Mouse (Mus musculus) CD4-positive, CD25-positive, alpha-beta regulatory T cell, adult 4 months (primary cell): ENCODE data around the gene Agtr1a. TPM values are rescaled to one million over a fixed set of nuclear protein-coding genes. Genes with fewer than 3 reads are reported as not detected.

Experiments used
- ATAC-seq: one replicate; pipeline ENCODE4 v1.8.0; 2017
- polyA plus RNA-seq, 2 experiments: library from polyadenylated mRNA; unstranded; fragments of 100-300 nt; shearing (Covaris generic); gene quantifications; one replicate each; pipeline ENCODE4 v1.2.1; 2017

The Agtr1a gene
- polyA plus RNA-seq, 2 experiments from 2014 or later, result not detected

- no peak for ATAC-seq
Observed at GRCm38 (mm10) chr13:30364097-30364625, 27.9 kb downstream of the Agtr1a start.

- ATAC-seq, result no peak
Observed at GRCm38 (mm10) chr13:30364780-30365179, 28.5 kb downstream of the Agtr1a start.

GRCm38 (mm10) chr13:30365378-30365777 is 29.1 kb downstream of the Agtr1a start:
- ATAC-seq, result no peak

DNA sequence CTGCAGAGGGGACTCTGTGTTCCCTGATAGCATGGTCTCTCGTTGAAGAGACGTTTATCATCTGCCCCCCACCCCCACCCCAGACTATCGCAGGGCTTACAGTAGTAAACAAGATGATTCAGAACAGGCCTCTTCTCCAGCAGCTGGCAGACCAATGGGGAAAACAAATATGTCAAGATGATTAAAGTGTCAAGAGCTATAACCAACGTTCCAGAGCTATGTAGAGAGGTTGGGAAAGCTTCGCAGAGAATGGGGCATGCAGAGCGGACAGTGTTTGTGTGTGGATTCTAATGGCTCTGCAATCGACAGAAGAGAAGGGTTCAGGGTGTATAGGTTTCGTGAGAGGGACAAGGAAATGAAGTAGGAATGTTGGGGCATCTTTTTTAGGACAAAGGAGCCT is 31.9 kb downstream of the Agtr1a start:
- ATAC-seq, result no peak

DNA sequence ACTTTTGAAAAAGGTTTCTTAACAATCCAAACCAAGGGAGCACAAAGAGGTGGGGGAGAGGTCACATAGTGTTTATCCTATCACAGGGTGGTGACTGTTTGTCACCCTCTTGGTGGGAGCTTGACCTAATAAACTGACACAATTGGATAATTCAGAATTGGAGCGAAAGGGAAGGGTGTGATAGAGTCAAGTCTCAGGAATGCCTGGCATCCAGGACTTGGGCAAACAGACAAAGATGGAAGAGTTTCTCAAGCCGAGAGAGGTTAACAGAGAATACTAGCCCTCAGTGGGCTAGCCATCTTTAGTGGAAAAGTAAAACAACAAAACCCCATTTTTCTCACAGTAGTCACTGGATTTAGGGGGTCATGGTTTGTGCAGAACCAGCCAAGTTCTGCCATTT is 32.5 kb downstream of the Agtr1a start:
- no peak for ATAC-seq

- no peak for ATAC-seq
Observed at GRCm38 (mm10) chr13:30378868-30379267, 42.6 kb downstream of the Agtr1a start.

- ATAC-seq, result no peak
Observed at GRCm38 (mm10) chr13:30385183-30385582, 48.9 kb downstream of the Agtr1a start.

- no peak for ATAC-seq
Observed at GRCm38 (mm10) chr13:30394123-30394522, 57.9 kb downstream of the Agtr1a start.

DNA sequence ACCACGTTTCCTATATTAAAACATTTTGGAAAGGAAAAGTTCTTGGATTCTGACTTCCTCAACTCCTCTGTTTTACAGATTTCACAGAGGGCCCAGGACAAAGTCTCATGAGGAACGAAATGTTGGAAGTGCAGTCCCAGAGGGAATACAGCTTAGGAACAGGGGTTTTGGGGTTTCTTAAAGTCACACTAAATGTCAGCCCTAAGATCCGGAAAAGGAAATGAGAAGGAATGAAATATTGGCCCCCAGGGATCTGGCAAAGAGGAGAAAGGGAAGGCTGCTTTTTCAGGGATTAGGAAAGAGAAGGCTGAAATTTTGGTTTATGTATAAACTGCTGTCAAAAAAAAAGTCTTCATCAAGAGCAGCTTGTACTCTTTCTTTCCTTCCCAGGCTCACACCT is 60.2 kb downstream of the Agtr1a start:
- no peak for ATAC-seq

- ATAC-seq, result no peak
Observed at GRCm38 (mm10) chr13:30398852-30399251, 62.6 kb downstream of the Agtr1a start.

- no peak for ATAC-seq
Observed at GRCm38 (mm10) chr13:30400621-30401020, 64.4 kb downstream of the Agtr1a start.

- no peak for ATAC-seq
Observed at GRCm38 (mm10) chr13:30403874-30404273, 67.6 kb downstream of the Agtr1a start.

DNA sequence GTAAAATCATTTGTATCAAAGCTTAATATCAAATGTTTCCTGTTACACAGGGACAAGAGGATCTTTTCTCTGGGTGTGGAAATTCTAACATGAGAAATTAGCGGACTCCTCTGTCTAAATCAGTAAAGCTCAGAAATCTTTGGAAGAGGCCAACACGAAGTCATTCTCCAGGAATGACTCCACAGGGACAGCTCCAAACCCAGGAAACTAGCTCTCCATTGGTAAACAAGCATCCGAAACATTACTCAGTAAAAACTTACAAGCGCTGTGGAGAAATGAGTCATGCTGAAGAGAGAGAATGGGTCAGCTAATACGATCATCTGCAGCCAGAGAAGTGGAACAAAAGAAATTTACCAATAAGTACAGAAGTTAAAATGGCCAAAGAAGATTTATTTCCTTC is 82.4 kb downstream of the Agtr1a start:
- no peak for ATAC-seq

GRCm38 (mm10) chr13:30427008-30427407 is 90.8 kb downstream of the Agtr1a start:
- no peak for ATAC-seq

DNA sequence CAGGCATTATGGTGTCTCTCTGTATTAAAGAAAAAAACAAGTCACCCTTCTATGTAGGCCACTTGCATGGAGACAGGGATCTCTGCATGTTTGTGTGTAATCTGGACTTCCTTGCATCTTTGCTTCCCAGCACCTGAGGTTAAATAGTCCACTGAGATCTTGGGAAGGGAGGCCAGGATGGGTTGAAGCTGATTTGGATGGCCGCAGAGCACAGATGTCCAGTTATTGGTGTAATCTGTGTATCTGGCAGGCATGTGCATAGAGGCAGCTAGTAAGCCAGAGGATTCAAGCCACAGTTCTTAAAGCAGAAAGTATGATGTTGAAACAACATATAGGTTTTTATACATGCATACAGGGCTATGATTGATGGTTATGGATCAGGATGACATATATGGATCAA is 91.2 kb downstream of the Agtr1a start:
- no peak for ATAC-seq

Other genes with a start within 250 kb of the Agtr1a start
- 1 to 10 TPM; 9.6 to 9.8 TPM for gene Mboat1, start 200.0 kb upstream of the Agtr1a start, polyA plus RNA-seq
- gene Uqcrfs1, start 208.9 kb downstream of the Agtr1a start, polyA plus RNA-seq, result 10 to 100 TPM; 93.1 to 99.9 TPM